Mouse (Mus musculus) CD4-positive naive resting alpha-beta T cell, adult 76 days (primary cell): ENCODE data around the gene Ccdc160. TPM values are rescaled to one million over a fixed set of nuclear protein-coding genes. Genes with fewer than 3 reads are reported as not detected.

Source experiments
- total RNA-seq: library from RNA; stranded (reverse); gene quantifications from one replicate; pipeline ENCODE4 v1.2.4, GENCODE M21; 2023

Gene Ccdc160
- total RNA-seq = not detected

DNA sequence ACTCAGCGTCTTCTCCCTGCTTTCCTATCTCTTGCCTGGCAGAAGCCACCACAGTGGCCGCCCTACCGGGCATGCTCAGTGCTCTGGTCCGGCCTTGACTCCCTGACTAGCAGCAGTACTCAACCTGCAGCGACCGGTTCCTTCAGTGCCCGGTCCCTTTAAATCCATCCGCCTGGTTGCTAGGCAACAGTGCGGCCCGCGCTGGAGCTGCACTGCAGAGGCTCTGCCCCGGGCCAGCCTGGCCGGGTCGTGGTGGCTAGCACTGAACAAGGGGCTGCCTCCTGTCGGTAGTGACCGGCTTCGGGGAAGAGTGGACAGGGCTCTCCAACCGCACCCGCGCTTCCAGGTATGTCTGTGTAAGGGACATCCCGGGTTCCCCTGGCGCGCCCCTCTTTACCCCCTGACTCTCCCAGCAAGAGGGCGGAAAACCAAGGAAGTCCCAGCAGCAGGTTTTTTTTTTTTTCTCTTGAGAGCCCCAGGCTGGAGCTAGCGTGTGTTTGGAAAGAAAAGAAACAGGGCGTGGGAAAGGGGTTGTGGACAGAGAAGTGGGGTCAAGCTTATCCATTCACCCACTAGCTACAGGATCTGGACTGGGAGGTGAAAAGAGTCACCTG, at the start of gene Ccdc160:
Gene Ccdc160 (plus strand): TSS at position 221 of the 614 bp plus-strand sequence.

Other genes with a start within 250 kb of the Ccdc160 start
- gene Gpc3, start 177.2 kb upstream of the Ccdc160 start, total RNA-seq = 0.26 TPM
- 38.7 TPM for gene Phf6, start 121.1 kb downstream of the Ccdc160 start, total RNA-seq
- 72.5 TPM for gene Hprt, start 196.9 kb downstream of the Ccdc160 start, total RNA-seq